Mouse (Mus musculus) thymus, adult 2 months (tissue): ENCODE results near the gene Teddm1a. TPM values are rescaled to one million over a fixed set of nuclear protein-coding genes. Genes with fewer than 3 reads are reported as not detected.

Experiments
- DNase-seq: peaks from one replicate; pipeline ENCODE4 v3.0.0; 2021
- H3K27ac ChIP-seq: fragments of 200-500 bp; 2 replicates; pipeline ENCODE4 v1.5.1; 2012; ENCODE audit warnings: low read length, control low read depth; ENCODE audit not compliant: control insufficient read depth, insufficient read depth
- H3K27me3 ChIP-seq: fragments of 200-500 bp; 2 replicates; pipeline ENCODE4 v1.6.1; 2012; ENCODE audit warnings: mild to moderate bottlenecking, low read length, moderate library complexity, mixed read lengths; ENCODE audit not compliant: control insufficient read depth, insufficient read depth
- H3K36me3 ChIP-seq: fragments of 200-500 bp; 2 replicates; pipeline ENCODE4 v1.6.1; 2012; ENCODE audit warnings: mild to moderate bottlenecking, low read length, moderate library complexity; ENCODE audit not compliant: control insufficient read depth, insufficient read depth
- H3K4me1 ChIP-seq: fragments of 200-500 bp; replicated peaks from 2 replicates; pipeline ENCODE4 v1.6.1; 2012; ENCODE audit warnings: low read length; ENCODE audit not compliant: control insufficient read depth, insufficient read depth
- H3K4me3 ChIP-seq: fragments of 200-500 bp; 2 replicates; pipeline ENCODE4 v1.5.1; 2012; ENCODE audit warnings: mild to moderate bottlenecking, low read length, control low read depth, moderate library complexity; ENCODE audit not compliant: control insufficient read depth, insufficient read depth
- CTCF ChIP-seq: fragments of 200-500 bp; IDR thresholded peaks from 2 replicates; pipeline ENCODE4 v1.5.1; 2012; ENCODE audit warnings: mild to moderate bottlenecking, control low read depth, low read length, moderate library complexity, borderline replicate concordance; ENCODE audit not compliant: control insufficient read depth, poor library complexity, insufficient read depth; ENCODE audit errors: extremely low read depth
- POLR2A ChIP-seq: fragments of 200-500 bp; IDR thresholded peaks from 2 replicates; pipeline ENCODE4 v1.6.1; 2012; ENCODE audit warnings: mild to moderate bottlenecking, low read length, control low read depth, moderate library complexity; ENCODE audit not compliant: control insufficient read depth, poor library complexity, insufficient read depth; ENCODE audit errors: extremely low read depth
- WGBS: fragments of 180-500 bp; shearing (Covaris S2); methylation state at CpG from one replicate; pipeline ENCODE4 v1.1.7; 2018; 5-methylcytosine and 5-hydroxymethylcytosine counted together
- polyA plus RNA-seq: library from polyadenylated mRNA; depleted of rRNA; stranded (reverse); fragments of >200 nt; gene quantifications from 2 replicates; pipeline ENCODE4 v1.2.3, GENCODE M21; 2012

Gene Teddm1a
- polyA plus RNA-seq, 1 experiment = not detected

DNA sequence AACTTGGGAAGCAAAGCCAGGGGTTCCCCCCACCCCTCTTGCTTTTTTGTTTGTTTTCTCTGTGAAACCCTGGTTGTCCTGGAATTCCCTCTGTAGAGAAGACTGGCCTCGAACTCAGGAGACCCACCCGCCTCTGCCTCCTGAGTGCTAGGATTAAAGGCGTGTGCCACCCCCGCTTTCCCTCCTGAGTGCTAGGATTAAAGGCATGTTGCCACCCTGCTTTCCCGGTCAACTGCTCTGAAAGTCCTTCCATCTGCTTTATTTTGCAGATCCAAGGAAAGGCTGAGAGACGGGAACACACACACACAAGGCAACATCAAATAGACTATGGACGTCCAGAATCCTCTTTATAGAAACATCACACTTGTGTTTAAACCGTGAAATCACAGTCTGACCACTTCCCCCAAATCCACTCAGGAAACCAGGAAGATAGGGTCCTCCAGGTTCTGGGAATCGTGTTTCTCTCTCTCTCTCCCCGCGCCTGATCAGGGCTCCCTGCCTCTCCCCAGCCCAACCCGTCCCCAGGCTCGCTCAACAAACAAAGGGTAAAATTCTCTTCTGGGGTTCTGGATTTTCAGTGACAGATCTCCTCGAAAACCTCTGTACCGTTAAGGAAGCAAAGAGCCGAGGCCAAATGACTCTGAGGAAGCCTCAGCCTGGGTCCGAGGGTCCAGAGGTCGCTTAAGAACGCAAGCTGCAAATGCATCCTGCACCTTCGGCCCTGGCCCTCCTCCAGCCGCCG lies 7.6 kb downstream of the Teddm1a start:
- H3K4me1 ChIP-seq = peaks cover 13% of the 10 kb centered on the region
- peak; percentile 5 for DNase-seq
- no peak for TF ChIP-seq POLR2A
- no peak for TF ChIP-seq CTCF
- H3K27ac ChIP-seq = peak overlapping the region; percentile 60; the same call in 1 of the 2 replicates
- H3K36me3 ChIP-seq = peaks cover 12% of the 10 kb centered on the region
- WGBS = 25% methylated on average over 22 of the region's 22 CpGs
- peak overlapping the region; percentile 90 for H3K4me3 ChIP-seq
- H3K27me3 ChIP-seq = no peaks in the 10 kb centered on the region

DNA sequence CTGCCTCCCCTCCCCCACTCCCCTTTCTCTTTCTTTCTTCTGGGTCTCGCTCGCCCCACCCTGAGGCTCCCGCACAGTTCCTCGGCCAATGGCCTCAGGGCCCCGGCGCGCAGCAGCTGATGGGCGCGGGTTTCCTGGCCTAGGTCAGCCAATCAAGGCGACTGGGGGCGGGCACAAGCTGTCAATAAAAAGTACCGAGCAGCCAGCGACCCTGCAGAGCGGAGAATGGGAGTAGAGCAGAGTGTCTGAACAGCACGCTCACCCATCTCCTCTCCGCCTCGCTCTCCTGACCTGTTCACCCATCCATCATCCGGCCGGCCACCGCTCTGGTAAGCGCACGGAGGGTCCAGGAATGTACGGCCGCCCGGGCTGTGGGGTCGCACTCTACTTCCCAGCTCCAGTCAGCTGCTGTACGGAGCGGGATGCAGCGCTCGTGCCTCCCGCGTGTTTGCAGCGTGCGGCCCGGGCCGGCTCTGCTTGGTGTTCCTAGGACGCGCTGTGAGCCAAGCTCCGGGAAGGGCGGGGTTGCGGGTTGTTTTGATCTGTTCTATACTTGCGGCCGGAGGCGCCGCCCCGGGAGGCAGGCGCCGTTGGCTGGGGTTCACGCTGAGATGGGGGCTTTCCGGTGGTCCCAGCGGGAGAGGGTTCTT lies 8.3 kb downstream of the Teddm1a start, which contains the start of the genes Glul and Teddm2:
Glul (plus strand) TSS at position 214 of the 650 bp plus-strand sequence.
Teddm2 (minus strand) TSS at position 498 of the 650 bp plus-strand sequence.
- H3K4me1 ChIP-seq = peaks cover 13% of the 10 kb centered on the region
- peak within 1 kb of the TSS; percentile 90 for H3K4me3 ChIP-seq
- H3K36me3 ChIP-seq = peaks cover 19% of the 10 kb centered on the region
- peak within 1 kb of the TSS; percentile 60 for H3K27ac ChIP-seq
- TF ChIP-seq POLR2A (peak; percentile 98), CTCF (peak; percentile 32; the same call in 1 of the 2 replicates)
- DNase-seq = peak; percentile 95
- WGBS = under 1% methylated on average over 51 of the region's 51 CpGs
- no peaks in the 10 kb centered on the region for H3K27me3 ChIP-seq

DNA sequence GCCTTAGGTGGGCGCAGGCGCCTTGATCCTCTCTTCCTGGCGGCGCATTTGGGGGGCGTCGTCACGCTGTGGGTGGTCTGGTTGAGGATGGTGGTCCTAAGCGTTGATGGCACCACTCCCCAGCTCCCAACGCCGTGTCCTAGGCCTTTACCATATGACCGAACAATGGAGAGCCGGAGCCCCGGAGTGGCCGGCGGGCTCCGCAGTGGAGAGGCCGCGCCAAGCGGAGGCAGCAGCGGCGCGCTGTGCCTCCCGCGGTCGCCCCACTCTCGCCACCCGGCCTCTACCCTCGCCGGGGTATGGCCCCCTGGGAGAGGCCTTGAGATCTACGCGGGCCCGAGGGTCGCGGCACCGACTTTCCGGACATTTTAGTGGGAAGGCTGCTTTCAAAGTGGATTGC lies 8.8 kb downstream of the Teddm1a start:
- TF ChIP-seq CTCF = 0 out of 2 replicates have a peak, but pooled peaks have one; percentile 6
- TF ChIP-seq POLR2A = no peak
- Histone ChIP-seq H3K4me3 (peak overlapping the region; percentile 90), H3K36me3 (peaks cover 24% of the 10 kb centered on the region), H3K4me1 (peaks cover 13% of the 10 kb centered on the region), H3K27me3 (no peaks in the 10 kb centered on the region), H3K27ac (no peak overlapping the region)
- DNase-seq = peak; percentile 43
- 0% methylated on average over 36 of the region's 36 CpGs for WGBS

DNA sequence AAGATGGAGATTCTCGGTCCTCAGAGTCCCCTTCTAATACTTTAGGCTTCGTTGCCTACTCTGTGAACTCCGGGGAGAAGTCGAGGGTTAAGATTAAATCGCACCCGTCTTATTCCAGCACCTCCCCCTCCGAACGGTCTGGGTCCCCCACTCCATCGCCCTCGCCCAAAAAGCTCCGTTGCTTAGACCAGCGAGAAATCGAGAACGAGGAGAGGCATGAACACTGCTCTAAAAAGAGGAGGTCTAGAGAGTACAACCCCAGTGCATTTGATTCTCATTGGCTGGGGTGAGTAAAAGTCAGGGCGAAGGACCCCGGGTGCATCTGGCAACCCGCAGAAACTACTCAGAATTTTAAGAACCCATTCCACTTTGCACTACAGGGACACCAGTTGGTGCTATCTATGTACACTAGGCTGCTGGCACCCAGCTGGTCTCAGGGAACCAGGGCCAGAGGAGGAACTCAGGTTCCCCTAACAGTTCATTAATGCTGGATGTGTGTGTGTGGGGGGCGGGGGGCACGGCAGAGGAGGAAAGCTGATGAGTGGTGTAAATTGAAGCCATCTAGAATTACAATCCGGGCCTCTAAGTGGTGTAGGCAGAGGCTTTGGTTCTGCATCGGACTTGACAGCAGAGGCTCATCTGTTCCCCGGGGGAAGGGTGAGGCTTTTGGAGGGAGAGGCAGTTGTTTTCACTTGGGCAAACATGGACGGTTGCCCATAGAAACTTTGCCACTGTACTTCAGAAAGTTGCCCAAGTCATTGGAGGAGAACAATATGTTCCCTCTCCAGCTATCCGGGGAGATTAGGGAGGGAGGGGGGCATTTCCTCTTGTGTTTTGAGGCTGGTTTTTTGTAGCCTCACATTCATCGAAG lies 9.6 kb downstream of the Teddm1a start:
- Histone ChIP-seq H3K36me3 (peaks cover 27% of the 10 kb centered on the region), H3K27ac (no peak overlapping the region), H3K27me3 (no peaks in the 10 kb centered on the region), H3K4me1 (peaks cover 13% of the 10 kb centered on the region), H3K4me3 (peak overlapping the region; percentile 90)
- DNase-seq = peak; percentile 32
- 5% methylated on average over 25 of the region's 25 CpGs for WGBS
- TF ChIP-seq CTCF (no peak), POLR2A (no peak)

DNA sequence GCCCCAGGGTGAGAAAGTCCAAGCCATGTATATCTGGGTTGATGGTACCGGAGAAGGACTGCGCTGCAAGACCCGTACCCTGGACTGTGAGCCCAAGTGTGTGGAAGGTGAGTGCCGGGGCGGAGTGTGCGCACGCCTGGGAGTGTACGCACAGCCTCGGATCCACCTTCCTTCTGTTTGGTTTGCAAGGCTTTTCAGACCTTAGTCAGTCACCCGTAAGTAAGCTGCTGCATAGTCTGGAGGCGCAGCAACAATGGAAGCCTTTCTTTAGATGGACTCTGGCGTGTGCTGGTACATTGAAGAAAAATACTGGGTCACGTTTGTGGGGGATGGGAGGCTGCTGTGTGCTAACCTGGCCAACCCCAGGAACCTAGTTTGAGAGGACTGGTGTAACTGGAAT lies 11.5 kb downstream of the Teddm1a start:
- TF ChIP-seq CTCF = no peak
- no peak for TF ChIP-seq POLR2A
- no peaks in the 10 kb centered on the region for H3K27me3 ChIP-seq
- H3K4me3 ChIP-seq = no peak overlapping the region
- H3K36me3 ChIP-seq = peaks cover 47% of the 10 kb centered on the region
- no peak overlapping the region for H3K27ac ChIP-seq
- WGBS = 98% methylated on average over 13 of the region's 13 CpGs
- DNase-seq = no peak
- peaks cover 13% of the 10 kb centered on the region for H3K4me1 ChIP-seq

DNA sequence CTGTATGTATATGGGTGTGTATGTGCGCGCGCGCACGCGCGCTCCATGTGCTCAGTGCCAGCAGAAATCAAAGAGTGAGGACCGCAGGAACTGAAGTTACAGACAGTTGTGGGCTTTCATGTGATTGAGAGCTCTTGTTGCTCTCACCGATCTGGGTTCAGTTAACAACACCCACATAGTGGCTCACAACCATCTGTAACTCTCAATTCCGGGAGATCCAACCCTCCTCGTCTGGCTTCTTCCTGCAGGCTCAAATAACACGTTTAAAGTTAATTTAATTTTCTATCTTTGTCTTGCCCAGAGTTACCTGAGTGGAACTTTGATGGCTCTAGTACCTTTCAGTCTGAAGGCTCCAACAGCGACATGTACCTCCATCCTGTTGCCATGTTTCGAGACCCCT lies 12.7 kb downstream of the Teddm1a start:
- TF ChIP-seq POLR2A (no peak), CTCF (no peak)
- Histone ChIP-seq H3K4me1 (peaks cover 9% of the 10 kb centered on the region), H3K36me3 (peaks cover 54% of the 10 kb centered on the region), H3K4me3 (no peak overlapping the region), H3K27me3 (no peaks in the 10 kb centered on the region), H3K27ac (no peak overlapping the region)
- DNase-seq = no peak
- 98% methylated on average over 14 of the region's 14 CpGs for WGBS
